Mouse (Mus musculus): ENCODE results near the gene Ivd. TPM values are rescaled to one million over a fixed set of nuclear protein-coding genes. Genes with fewer than 3 reads are reported as not detected.

Gene Ivd
- polyA plus RNA-seq, 1 experiment: 63.4 TPM

- TF ChIP-seq CTCF (IDR thresholded peaks at IDR 0.05; ENCODE audit: low read depth, low read length) (no peak), POLR2A (IDR thresholded peaks at IDR 0.05; ENCODE audit: borderline replicate concordance, low read depth, low read length) (no peak)
- Histone ChIP-seq H3K27ac (ENCODE audit: insufficient read depth, low read depth, low read length) (no peak overlapping the region), H3K4me1 (ENCODE audit: control insufficient read depth, insufficient read depth, low read length) (peaks cover 12% of the 10 kb centered on the region), H3K4me3 (ENCODE audit: insufficient read depth, low read length) (no peak overlapping the region)
Observed at GRCm38 (mm10) chr2:118841774-118842173, 20.0 kb upstream of the Ivd start.

- Histone ChIP-seq H3K4me3 (ENCODE audit: insufficient read depth, low read length) (no peak overlapping the region), H3K27ac (ENCODE audit: insufficient read depth, low read depth, low read length) (no peak overlapping the region), H3K4me1 (ENCODE audit: control insufficient read depth, insufficient read depth, low read length) (peaks cover 18% of the 10 kb centered on the region)
- TF ChIP-seq POLR2A (IDR thresholded peaks at IDR 0.05; ENCODE audit: borderline replicate concordance, low read depth, low read length) (no peak), CTCF (IDR thresholded peaks at IDR 0.05; ENCODE audit: low read depth, low read length) (no peak)
Observed at GRCm38 (mm10) chr2:118844427-118844826, 17.3 kb upstream of the Ivd start.

- Histone ChIP-seq H3K4me1 (ENCODE audit: control insufficient read depth, insufficient read depth, low read length) (peaks cover 16% of the 10 kb centered on the region), H3K27ac (ENCODE audit: insufficient read depth, low read depth, low read length) (no peak overlapping the region), H3K4me3 (ENCODE audit: insufficient read depth, low read length) (no peak overlapping the region)
- TF ChIP-seq CTCF (IDR thresholded peaks at IDR 0.05; ENCODE audit: low read depth, low read length): no peak
- no peak for TF ChIP-seq POLR2A (IDR thresholded peaks at IDR 0.05; ENCODE audit: borderline replicate concordance, low read depth, low read length)
Observed at GRCm38 (mm10) chr2:118846246-118846645, 15.5 kb upstream of the Ivd start.

- Histone ChIP-seq H3K27ac (ENCODE audit: insufficient read depth, low read depth, low read length) (no peak overlapping the region), H3K4me1 (ENCODE audit: control insufficient read depth, insufficient read depth, low read length) (peaks cover 6% of the 10 kb centered on the region), H3K4me3 (ENCODE audit: insufficient read depth, low read length) (no peak overlapping the region)
- TF ChIP-seq POLR2A (IDR thresholded peaks at IDR 0.05; ENCODE audit: borderline replicate concordance, low read depth, low read length) (no peak), CTCF (IDR thresholded peaks at IDR 0.05; ENCODE audit: low read depth, low read length) (no peak)
Observed at GRCm38 (mm10) chr2:118851756-118852155, 10.0 kb upstream of the Ivd start.

- TF ChIP-seq CTCF (IDR thresholded peaks at IDR 0.05; ENCODE audit: low read depth, low read length): no peak
- no peak for TF ChIP-seq POLR2A (IDR thresholded peaks at IDR 0.05; ENCODE audit: borderline replicate concordance, low read depth, low read length)
- Histone ChIP-seq H3K27ac (ENCODE audit: insufficient read depth, low read depth, low read length) (peak overlapping the region; percentile 76; the same call in 1 of the 2 replicates), H3K4me3 (ENCODE audit: insufficient read depth, low read length) (peak overlapping the region; percentile 91), H3K4me1 (ENCODE audit: control insufficient read depth, insufficient read depth, low read length) (peaks cover 17% of the 10 kb centered on the region)
Observed at GRCm38 (mm10) chr2:118862340-118862675, 554 bp downstream of the Ivd start.

- Histone ChIP-seq H3K4me3 (ENCODE audit: insufficient read depth, low read length) (no peak overlapping the region), H3K27ac (ENCODE audit: insufficient read depth, low read depth, low read length) (no peak overlapping the region), H3K4me1 (ENCODE audit: control insufficient read depth, insufficient read depth, low read length) (no peaks in the 10 kb centered on the region)
- TF ChIP-seq CTCF (IDR thresholded peaks at IDR 0.05; ENCODE audit: low read depth, low read length): no peak
- no peak for TF ChIP-seq POLR2A (IDR thresholded peaks at IDR 0.05; ENCODE audit: borderline replicate concordance, low read depth, low read length)
Observed at GRCm38 (mm10) chr2:118870601-118871000, 8.8 kb downstream of the Ivd start.

GRCm38 (mm10) chr2:118871032-118871431, 9.3 kb downstream of the Ivd start:
- H3K4me1 ChIP-seq (ENCODE audit: control insufficient read depth, insufficient read depth, low read length): no peaks in the 10 kb centered on the region
- TF ChIP-seq CTCF (IDR thresholded peaks at IDR 0.05; ENCODE audit: low read depth, low read length): no peak
- TF ChIP-seq POLR2A (IDR thresholded peaks at IDR 0.05; ENCODE audit: borderline replicate concordance, low read depth, low read length): no peak
- no peak overlapping the region for H3K27ac ChIP-seq (ENCODE audit: insufficient read depth, low read depth, low read length)
- H3K4me3 ChIP-seq (ENCODE audit: insufficient read depth, low read length): no peak overlapping the region

- Histone ChIP-seq H3K4me1 (ENCODE audit: control insufficient read depth, insufficient read depth, low read length) (no peaks in the 10 kb centered on the region), H3K27ac (ENCODE audit: insufficient read depth, low read depth, low read length) (no peak overlapping the region), H3K4me3 (ENCODE audit: insufficient read depth, low read length) (no peak overlapping the region)
- TF ChIP-seq CTCF (IDR thresholded peaks at IDR 0.05; ENCODE audit: low read depth, low read length): no peak
- TF ChIP-seq POLR2A (IDR thresholded peaks at IDR 0.05; ENCODE audit: borderline replicate concordance, low read depth, low read length): no peak
Observed at GRCm38 (mm10) chr2:118873018-118873417, 11.3 kb downstream of the Ivd start.

GRCm38 (mm10) chr2:118873890-118874430, 12.2 kb downstream of the Ivd start:
- Histone ChIP-seq H3K4me3 (ENCODE audit: insufficient read depth, low read length) (no peak overlapping the region), H3K27ac (ENCODE audit: insufficient read depth, low read depth, low read length) (no peak overlapping the region), H3K4me1 (ENCODE audit: control insufficient read depth, insufficient read depth, low read length) (no peaks in the 10 kb centered on the region)
- TF ChIP-seq CTCF (IDR thresholded peaks at IDR 0.05; ENCODE audit: low read depth, low read length) (no peak), POLR2A (IDR thresholded peaks at IDR 0.05; ENCODE audit: borderline replicate concordance, low read depth, low read length) (no peak)

GRCm38 (mm10) chr2:118875316-118875715, 13.6 kb downstream of the Ivd start:
- no peak overlapping the region for H3K27ac ChIP-seq (ENCODE audit: insufficient read depth, low read depth, low read length)
- H3K4me1 ChIP-seq (ENCODE audit: control insufficient read depth, insufficient read depth, low read length): no peaks in the 10 kb centered on the region
- no peak overlapping the region for H3K4me3 ChIP-seq (ENCODE audit: insufficient read depth, low read length)
- TF ChIP-seq CTCF (IDR thresholded peaks at IDR 0.05; ENCODE audit: low read depth, low read length) (no peak), POLR2A (IDR thresholded peaks at IDR 0.05; ENCODE audit: borderline replicate concordance, low read depth, low read length) (no peak)

GRCm38 (mm10) chr2:118876453-118876852, 14.7 kb downstream of the Ivd start:
- no peak overlapping the region for H3K4me3 ChIP-seq (ENCODE audit: insufficient read depth, low read length)
- H3K27ac ChIP-seq (ENCODE audit: insufficient read depth, low read depth, low read length): no peak overlapping the region
- TF ChIP-seq CTCF (IDR thresholded peaks at IDR 0.05; ENCODE audit: low read depth, low read length) (no peak), POLR2A (IDR thresholded peaks at IDR 0.05; ENCODE audit: borderline replicate concordance, low read depth, low read length) (no peak)
- no peaks in the 10 kb centered on the region for H3K4me1 ChIP-seq (ENCODE audit: control insufficient read depth, insufficient read depth, low read length)

All from bone marrow macrophage, adult 2 months (primary cell).